Mouse (Mus musculus) embryonic facial prominence, embryonic 10.5 days (tissue): ENCODE measurements at regions not wholly inside any gene's neighbourhood (a gene's known extent, or its start where the extent isn't known, plus 50 kb on each side); places are given as distances from the start of the nearest gene placed in this dataset.
"Not testable (repeated sequence)": the region's sequence is repeated elsewhere in the genome, so short reads cannot be mapped to it uniquely, and the experiment has no call there.

Experiments
- DNase-seq: peaks from one replicate; pipeline ENCODE4 v3.0.0-alpha.2; 2017; ENCODE audit warnings: low spot score
- H3K27ac ChIP-seq: fragments of 300-500 bp; sonication (generic); replicated peaks from 2 replicates; pipeline ENCODE4 v1.5.1; 2016; ENCODE audit warnings: mild to moderate bottlenecking
- H3K27me3 ChIP-seq: fragments of 300-500 bp; sonication (generic); replicated peaks from 2 replicates; pipeline ENCODE4 v1.6.1; 2016; ENCODE audit warnings: low read depth, mild to moderate bottlenecking; ENCODE audit not compliant: poor library complexity, severe bottlenecking
- H3K36me3 ChIP-seq: fragments of 300-500 bp; sonication (generic); replicated peaks from 2 replicates; pipeline ENCODE4 v1.6.1; 2016; ENCODE audit warnings: mild to moderate bottlenecking, moderate library complexity
- H3K4me1 ChIP-seq: fragments of 300-500 bp; sonication (generic); 2 replicates; pipeline ENCODE4 v1.6.1; 2016
- H3K4me3 ChIP-seq: fragments of 300-500 bp; sonication (generic); 2 replicates; pipeline ENCODE4 v1.5.1; 2016; ENCODE audit warnings: mild to moderate bottlenecking, moderate library complexity
- H3K9me3 ChIP-seq: fragments of 300-500 bp; sonication (generic); 2 replicates; pipeline ENCODE4 v1.6.1; 2016; ENCODE audit warnings: mild to moderate bottlenecking
- WGBS: fragments of 180-500 bp; shearing (Covaris S2); methylation state at CpG from one replicate; pipeline ENCODE4 v1.1.7; 2016; 5-methylcytosine and 5-hydroxymethylcytosine counted together

GRCm38 (mm10) chr12:77094999-77095915 lies 133.3 kb upstream of the Max start:
- no peaks in the 10 kb centered on the region for H3K27me3 ChIP-seq
- no peaks in the 10 kb centered on the region for H3K36me3 ChIP-seq
- no peak for DNase-seq
- H3K9me3 ChIP-seq, result no peaks in the 10 kb centered on the region
- 75% methylated on average over 3 of the region's 3 CpGs for WGBS
- no peak overlapping the region for H3K4me3 ChIP-seq
- H3K27ac ChIP-seq, result no peak overlapping the region
- no peaks in the 10 kb centered on the region for H3K4me1 ChIP-seq

GRCm38 (mm10) chr12:77094168-77094567 lies 132.2 kb upstream of the Max start:
- Histone ChIP-seq H3K9me3 (no peaks in the 10 kb centered on the region), H3K36me3 (no peaks in the 10 kb centered on the region), H3K4me1 (no peaks in the 10 kb centered on the region), H3K27me3 (no peaks in the 10 kb centered on the region), H3K4me3 (no peak overlapping the region), H3K27ac (no peak overlapping the region)
- DNase-seq, result no peak
- 85% methylated on average over 7 of the region's 7 CpGs for WGBS

- Histone ChIP-seq H3K4me3 (no peak overlapping the region), H3K9me3 (no peaks in the 10 kb centered on the region), H3K36me3 (no peaks in the 10 kb centered on the region), H3K27me3 (no peaks in the 10 kb centered on the region), H3K27ac (no peak overlapping the region), H3K4me1 (no peaks in the 10 kb centered on the region)
- DNase-seq, result no peak
- WGBS, result 82% methylated on average over 3 of the region's 3 CpGs
These were observed 130.7 kb upstream of the Max start for GRCm38 (mm10) chr12:77092741-77093140.

GRCm38 (mm10) chr12:77092143-77092542 lies 130.1 kb upstream of the Max start:
- WGBS, result 80% methylated on average over 2 of the region's 2 CpGs
- H3K9me3 ChIP-seq, result no peaks in the 10 kb centered on the region
- H3K27me3 ChIP-seq, result no peaks in the 10 kb centered on the region
- DNase-seq, result no peak
- no peak overlapping the region for H3K27ac ChIP-seq
- H3K4me3 ChIP-seq, result no peak overlapping the region
- no peaks in the 10 kb centered on the region for H3K36me3 ChIP-seq
- H3K4me1 ChIP-seq, result no peaks in the 10 kb centered on the region

GRCm38 (mm10) chr12:77091700-77092099 lies 129.7 kb upstream of the Max start:
- WGBS, result 83% methylated on average over 2 of the region's 2 CpGs
- no peaks in the 10 kb centered on the region for H3K9me3 ChIP-seq
- H3K27me3 ChIP-seq, result no peaks in the 10 kb centered on the region
- H3K27ac ChIP-seq, result no peak overlapping the region
- no peak overlapping the region for H3K4me3 ChIP-seq
- H3K36me3 ChIP-seq, result no peaks in the 10 kb centered on the region
- H3K4me1 ChIP-seq, result no peaks in the 10 kb centered on the region
- no peak for DNase-seq

- H3K27me3 ChIP-seq, result no peaks in the 10 kb centered on the region
- no peaks in the 10 kb centered on the region for H3K4me1 ChIP-seq
- H3K9me3 ChIP-seq, result no peaks in the 10 kb centered on the region
- no peak overlapping the region for H3K4me3 ChIP-seq
- DNase-seq, result no peak
- WGBS, result 82% methylated on average over 3 of the region's 3 CpGs
- H3K36me3 ChIP-seq, result no peaks in the 10 kb centered on the region
- no peak overlapping the region for H3K27ac ChIP-seq
These were observed 128.5 kb upstream of the Max start for GRCm38 (mm10) chr12:77090525-77090924.

GRCm38 (mm10) chr12:77089624-77090278 lies 127.8 kb upstream of the Max start:
- Histone ChIP-seq H3K27ac (no peak overlapping the region), H3K4me3 (no peak overlapping the region), H3K9me3 (no peaks in the 10 kb centered on the region), H3K27me3 (no peaks in the 10 kb centered on the region), H3K4me1 (no peaks in the 10 kb centered on the region), H3K36me3 (no peaks in the 10 kb centered on the region)
- no peak for DNase-seq
- WGBS, result 86% methylated on average over 6 of the region's 6 CpGs

GRCm38 (mm10) chr12:77088452-77088851 lies 126.5 kb upstream of the Max start:
- 87% methylated on average over 2 of the region's 2 CpGs for WGBS
- H3K4me3 ChIP-seq, result no peak overlapping the region
- H3K27ac ChIP-seq, result no peak overlapping the region
- H3K9me3 ChIP-seq, result no peaks in the 10 kb centered on the region
- H3K27me3 ChIP-seq, result no peaks in the 10 kb centered on the region
- H3K4me1 ChIP-seq, result no peaks in the 10 kb centered on the region
- no peaks in the 10 kb centered on the region for H3K36me3 ChIP-seq
- DNase-seq, result no peak

GRCm38 (mm10) chr12:77086931-77087330 lies 124.9 kb upstream of the Max start:
- not testable (repeated sequence) for H3K9me3 ChIP-seq, H3K27ac ChIP-seq, H3K4me3 ChIP-seq, H3K4me1 ChIP-seq, H3K27me3 ChIP-seq, DNase-seq, H3K36me3 ChIP-seq
- WGBS, result 90% methylated on average over 1 of the region's 1 CpGs

- H3K27ac ChIP-seq, result no peak overlapping the region
- no peak overlapping the region for H3K4me3 ChIP-seq
- H3K4me1 ChIP-seq, result no peaks in the 10 kb centered on the region
- 91% methylated on average over 5 of the region's 5 CpGs for WGBS
- H3K27me3 ChIP-seq, result no peaks in the 10 kb centered on the region
- no peak for DNase-seq
- H3K36me3 ChIP-seq, result no peaks in the 10 kb centered on the region
- no peaks in the 10 kb centered on the region for H3K9me3 ChIP-seq
These were observed 123.9 kb upstream of the Max start for GRCm38 (mm10) chr12:77085894-77086293.

- WGBS, result 91% methylated on average over 7 of the region's 7 CpGs
These were observed 123.2 kb upstream of the Max start for GRCm38 (mm10) chr12:77085244-77085643.

DNA sequence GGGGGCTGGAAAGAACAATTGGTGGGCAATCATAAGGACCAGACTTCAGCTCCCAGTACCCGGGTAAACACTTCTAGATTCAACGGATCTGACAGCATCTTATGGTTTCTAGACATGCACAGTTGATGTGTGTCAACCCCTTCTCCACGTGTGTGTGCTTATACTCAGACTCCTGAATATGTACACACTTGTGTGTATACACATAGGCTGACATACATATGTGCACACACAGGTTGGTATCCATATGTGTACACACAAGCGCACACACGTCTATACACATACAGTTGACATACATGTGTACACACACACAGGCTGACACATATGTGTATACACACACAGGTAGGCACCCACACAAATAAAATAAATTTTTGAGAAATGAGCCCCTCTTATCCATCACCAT lies 122.7 kb upstream of the Max start:
- Histone ChIP-seq H3K4me3 (no peak overlapping the region), H3K27me3 (no peaks in the 10 kb centered on the region), H3K9me3 (no peaks in the 10 kb centered on the region)

More at GRCm38 (mm10) chr12:77085244-77085643, 123.2 kb upstream of the Max start:
- Histone ChIP-seq H3K27me3 (no peaks in the 10 kb centered on the region), H3K9me3 (no peaks in the 10 kb centered on the region), H3K4me1 (no peaks in the 10 kb centered on the region), H3K4me3 (no peak overlapping the region), H3K27ac (no peak overlapping the region), H3K36me3 (no peaks in the 10 kb centered on the region)
- no peak for DNase-seq

GRCm38 (mm10) chr12:77084343-77084742 lies 122.3 kb upstream of the Max start:
- DNase-seq, result no peak
- Histone ChIP-seq H3K27me3 (no peaks in the 10 kb centered on the region), H3K36me3 (no peaks in the 10 kb centered on the region), H3K4me1 (no peaks in the 10 kb centered on the region), H3K9me3 (no peaks in the 10 kb centered on the region), H3K27ac (no peak overlapping the region), H3K4me3 (no peak overlapping the region)
- 75% methylated on average over 1 of the region's 1 CpGs for WGBS

More for the DNA sequence above, 122.7 kb upstream of the Max start:
- Histone ChIP-seq H3K27ac (no peak overlapping the region), H3K36me3 (no peaks in the 10 kb centered on the region), H3K4me1 (no peaks in the 10 kb centered on the region)
- 90% methylated on average over 5 of the region's 5 CpGs for WGBS
- DNase-seq, result no peak
